Mouse (Mus musculus) myocyte (in vitro differentiated cells): Measurements from ENCODE around the gene Gm21969.

ENCODE experiments used
- CEBPB ChIP-seq: IDR thresholded peaks from 2 replicates; pipeline ENCODE4 v1.6.1; 2011; ENCODE audit warnings: mild to moderate bottlenecking, moderate library complexity; ENCODE audit not compliant: poor library complexity, insufficient read depth, severe bottlenecking
- E2F4 ChIP-seq: IDR thresholded peaks from one replicate; pipeline ENCODE4 v1.6.1; 2011; ENCODE audit warnings: mild to moderate bottlenecking, control low read depth, moderate library complexity; ENCODE audit not compliant: insufficient read depth
- MAX ChIP-seq: IDR thresholded peaks from one replicate; pipeline ENCODE4 v1.6.1; 2011; ENCODE audit warnings: low read depth, mild to moderate bottlenecking, control low read depth
- MYOD1 ChIP-seq, 3 experiments: IDR thresholded peaks; one replicate each; pipeline ENCODE4 v1.6.1; 2011; ENCODE audit warnings: control low read depth in 2 of 3, low read depth in 2 of 3, mild to moderate bottlenecking in 2 of 3, moderate library complexity in 1 of 3; ENCODE audit not compliant: insufficient read length in 2 of 3, control insufficient read depth in 1 of 3
- MYOG ChIP-seq, 3 experiments: IDR thresholded peaks; one replicate each; pipeline ENCODE4 v1.6.1; 2011; ENCODE audit warnings: control low read depth in 2 of 3, low read depth in 2 of 3, mild to moderate bottlenecking in 2 of 3; ENCODE audit not compliant: insufficient read length in 2 of 3, control insufficient read depth in 1 of 3, insufficient read depth in 1 of 3
- POLR2A ChIP-seq: IDR thresholded peaks from one replicate; pipeline ENCODE4 v1.6.1; 2011; ENCODE audit warnings: low read depth, mild to moderate bottlenecking, control low read depth, moderate library complexity; ENCODE audit not compliant: insufficient read length
- POLR2AphosphoS2 ChIP-seq: IDR thresholded peaks from one replicate; pipeline ENCODE4 v1.6.1; 2011; ENCODE audit warnings: low read depth, control low read depth; ENCODE audit not compliant: insufficient read length
- REST ChIP-seq: IDR thresholded peaks from one replicate; pipeline ENCODE4 v1.6.1; 2011; ENCODE audit warnings: mild to moderate bottlenecking, control low read depth, moderate library complexity; ENCODE audit not compliant: insufficient read depth, insufficient read length
- SRF ChIP-seq: IDR thresholded peaks from one replicate; pipeline ENCODE4 v1.6.1; 2011; ENCODE audit warnings: low read depth; ENCODE audit not compliant: control insufficient read depth, insufficient read length
- TCF12 ChIP-seq: IDR thresholded peaks from one replicate; pipeline ENCODE4 v1.6.1; 2011; ENCODE audit warnings: mild to moderate bottlenecking, control low read depth; ENCODE audit not compliant: poor library complexity, insufficient read depth, severe bottlenecking
- USF1 ChIP-seq: IDR thresholded peaks from one replicate; pipeline ENCODE4 v1.6.1; 2011; ENCODE audit warnings: low read depth, mild to moderate bottlenecking, control low read depth, moderate library complexity

DNA sequence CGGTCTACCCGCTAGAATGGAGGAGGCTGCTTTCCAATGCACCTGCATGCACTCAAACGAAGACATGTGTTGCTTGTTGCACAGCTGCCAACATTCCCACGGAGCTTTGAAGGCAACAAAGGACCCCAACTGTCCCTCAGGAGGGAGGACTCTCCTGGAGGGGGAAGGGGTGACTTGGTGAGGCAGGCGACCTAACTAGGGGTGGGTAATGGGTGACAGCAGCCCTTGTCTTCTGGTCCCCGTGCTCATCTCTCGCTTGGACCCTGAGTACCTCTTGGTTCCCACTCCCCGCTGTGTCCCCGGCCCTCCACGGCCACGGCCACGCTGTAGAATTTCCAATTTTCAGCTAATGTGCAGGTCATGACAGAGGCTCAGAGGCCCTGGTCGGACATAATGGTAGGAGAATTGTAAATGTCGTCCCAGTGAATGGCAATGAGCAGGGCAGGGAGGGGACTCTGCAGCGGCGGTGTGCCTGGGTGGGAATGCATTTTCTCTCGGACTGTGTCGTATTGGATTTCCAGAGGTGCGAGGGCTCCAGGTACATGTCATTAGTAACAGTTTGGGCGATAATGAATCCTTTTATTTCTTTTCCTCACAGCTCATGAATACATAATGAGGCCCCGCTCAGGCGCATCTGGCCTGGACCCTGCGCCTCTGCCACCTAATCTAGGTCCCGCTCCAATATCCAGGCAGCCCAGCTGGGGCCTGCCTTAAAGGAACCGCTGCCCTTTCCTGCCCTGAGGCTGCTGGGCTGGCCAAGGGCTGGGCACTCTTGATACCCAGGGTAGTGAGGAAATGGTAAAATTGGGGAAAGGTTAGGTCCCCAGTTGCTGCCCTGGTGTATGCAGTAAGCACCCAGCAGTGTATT is 107.7 kb downstream of the Gm21969 start:
- no peak for TF ChIP-seq POLR2A
- no peak for TF ChIP-seq USF1
- TF ChIP-seq MYOD1 (IDR thresholded peaks at IDR 0.05; ENCODE audit: control insufficient read depth in 1 of 3, insufficient read length in 2 of 3, low read depth in 2 of 3), result no peak
- TF ChIP-seq MYOG (IDR thresholded peaks at IDR 0.05; ENCODE audit: control insufficient read depth in 1 of 3, insufficient read depth in 1 of 3, insufficient read length in 2 of 3, low read depth in 2 of 3), result no peak
- TF ChIP-seq REST, result no peak
- no peak for TF ChIP-seq MAX
- no peak for TF ChIP-seq E2F4
- TF ChIP-seq POLR2AphosphoS2, result no peak
- TF ChIP-seq CEBPB, result no peak
- no peak for TF ChIP-seq SRF
- no peak for TF ChIP-seq TCF12
